Mouse (Mus musculus): ENCODE results near the gene Atat1. TPM values are rescaled to one million over a fixed set of nuclear protein-coding genes. Genes with fewer than 3 reads are reported as not detected.
A peak's percentile ranks its signal among the peaks of the same experiment; 100 is the strongest.

Gene Atat1
- total RNA-seq, 2 experiments from 2014 or later, result 51.1 to 63.9 TPM

DNA sequence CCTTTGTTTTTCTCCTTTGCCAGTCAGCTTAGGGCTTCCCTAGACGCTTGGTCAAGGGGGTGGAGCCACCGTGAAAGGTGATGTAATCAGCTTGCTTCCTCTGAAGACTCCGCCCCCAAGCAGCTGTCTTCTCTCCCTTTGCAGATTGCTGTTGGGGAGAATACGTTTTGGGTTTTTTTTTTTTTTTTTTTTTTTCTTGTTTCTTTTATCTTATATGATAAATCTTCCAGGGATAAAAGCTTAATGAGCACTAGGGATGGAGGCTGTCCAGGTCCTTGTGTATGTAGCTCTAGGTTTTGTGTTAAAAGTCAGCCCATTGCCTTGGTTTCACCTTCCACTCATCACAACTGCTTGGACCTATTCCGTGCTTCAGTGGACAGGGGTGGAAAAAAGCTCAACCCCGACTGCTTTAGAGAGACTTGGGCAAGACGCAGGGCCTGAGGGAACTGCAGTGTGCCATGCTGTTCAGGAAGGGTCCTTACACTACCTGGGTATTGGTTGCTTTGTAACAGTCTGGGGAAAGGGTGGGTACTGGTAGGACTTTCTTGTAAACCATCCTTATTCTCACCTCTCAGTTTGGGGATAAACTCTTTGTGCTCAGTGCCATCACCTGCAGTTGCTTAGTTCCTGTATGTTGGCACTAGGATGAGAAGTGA is 9.3 kb upstream of the Atat1 start:
- intact Hi-C loops (cut with DNase I), result loop anchor here (5.0 kb wide), 1 partner anchor 82 kb away; the partner anchor contains the start of gene Tubb5
- peak; percentile 88 to 90 for DNase-seq (ENCODE audit: low spot score in 2 of 2)

DNA sequence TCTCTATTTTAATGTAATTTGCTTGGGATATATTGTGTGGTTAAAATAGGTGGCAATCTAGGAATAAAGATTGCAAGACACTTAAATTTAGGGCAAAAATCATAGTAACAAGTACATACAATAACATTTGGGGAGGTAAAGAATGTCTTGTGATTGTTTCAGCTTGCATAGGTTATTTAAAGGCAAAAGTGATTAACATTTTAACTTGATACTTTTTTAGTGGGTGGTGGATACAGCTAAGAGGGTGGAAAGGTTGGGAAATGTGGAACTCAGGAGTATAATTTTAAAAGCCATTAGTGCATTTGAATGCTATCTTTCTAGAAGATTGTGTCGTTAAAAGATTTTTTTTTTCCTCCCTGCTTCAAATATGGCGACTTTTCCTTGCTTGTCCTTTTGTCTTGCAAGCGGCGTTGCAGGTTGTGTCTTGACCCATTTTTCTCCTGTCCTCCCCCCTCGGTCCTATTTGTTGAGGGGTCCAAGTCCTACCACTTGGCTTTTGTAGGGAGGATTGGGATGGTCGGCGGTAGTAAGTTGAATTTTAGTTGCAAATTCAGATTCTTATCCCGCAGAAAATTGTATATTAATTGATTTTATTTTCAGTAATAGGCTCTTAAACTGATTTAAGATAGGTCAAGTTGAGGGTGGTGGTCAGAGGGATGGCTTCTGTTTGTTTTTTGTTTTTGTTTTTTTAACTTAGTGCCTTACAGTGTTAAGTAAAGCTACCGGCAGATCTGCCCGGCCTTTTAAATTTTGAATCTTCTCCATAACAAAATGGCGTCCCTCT is 8.6 kb upstream of the Atat1 start:
- intact Hi-C loops (cut with DNase I), result loop anchor here (5.0 kb wide), 1 partner anchor 81 kb away; the partner anchor contains the start of gene Tubb5

DNA sequence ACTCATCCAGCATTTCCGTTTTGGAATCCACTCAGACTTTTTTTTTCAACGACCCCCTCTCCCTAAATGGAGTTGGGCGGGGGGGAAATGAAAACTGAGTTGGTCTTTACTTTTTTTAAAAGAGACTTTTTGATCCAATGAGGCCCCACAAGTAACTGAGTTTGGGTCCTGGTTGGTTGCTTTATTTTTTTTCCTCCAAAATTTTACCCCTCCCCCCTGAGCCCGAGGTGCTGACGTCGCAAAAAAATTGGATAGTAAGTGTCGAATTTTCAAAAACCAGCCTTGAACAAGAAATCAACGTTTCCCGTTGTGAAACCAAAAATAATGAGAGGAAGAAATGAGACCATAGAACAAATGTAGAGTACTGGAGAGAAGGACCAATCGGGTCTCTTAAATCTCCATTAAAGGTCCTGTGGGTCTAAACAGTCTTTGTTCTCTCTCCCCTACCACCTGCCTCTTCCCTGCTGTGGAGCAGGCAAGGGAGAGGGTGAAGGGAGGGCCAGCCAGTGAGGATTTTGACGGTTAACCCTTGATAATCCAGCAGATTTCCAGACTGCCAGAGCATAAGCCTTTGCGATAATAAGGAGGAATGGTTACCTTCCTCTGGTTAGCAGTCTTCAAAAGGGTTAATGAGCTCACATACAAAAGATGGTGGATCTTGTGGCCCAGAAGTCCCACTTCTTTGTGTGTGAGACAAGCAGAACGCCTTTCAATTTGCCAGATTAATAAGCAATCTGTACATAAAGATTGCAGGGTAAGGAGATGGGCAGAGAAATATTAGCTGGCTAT is 7.8 kb upstream of the Atat1 start:
- DNase-seq (ENCODE audit: low spot score in 2 of 2), result peak; percentile 48 to 52
- intact Hi-C loops (cut with DNase I), result loop anchor here (5.0 kb wide), 1 partner anchor 80 kb away; the partner anchor contains the start of gene Tubb5

More for the DNA sequence above, 8.6 kb upstream of the Atat1 start:
- no peak for DNase-seq (ENCODE audit: low spot score in 2 of 2)

DNA sequence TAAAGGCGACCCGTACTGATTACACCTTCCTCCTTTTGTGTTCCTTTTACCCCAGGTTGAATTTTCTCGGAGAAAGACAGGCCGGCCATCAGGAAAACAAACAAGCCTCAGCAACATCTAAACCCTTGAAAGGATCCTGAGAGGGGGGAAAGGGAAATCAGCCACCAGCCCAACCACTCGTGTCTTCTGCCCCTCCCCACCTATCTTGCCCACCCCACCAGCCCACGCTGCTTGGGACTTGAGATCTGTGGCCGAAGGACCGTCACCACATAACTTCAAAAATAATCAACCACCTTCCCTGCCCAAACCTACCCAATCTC is 7.2 kb upstream of the Atat1 start:
- intact Hi-C loops (cut with DNase I), result loop anchor here (5.0 kb wide), 1 partner anchor 80 kb away; the partner anchor contains the start of gene Tubb5
- peak in 1 of 2 experiments; percentile 30 for DNase-seq (ENCODE audit: low spot score in 2 of 2)

DNA sequence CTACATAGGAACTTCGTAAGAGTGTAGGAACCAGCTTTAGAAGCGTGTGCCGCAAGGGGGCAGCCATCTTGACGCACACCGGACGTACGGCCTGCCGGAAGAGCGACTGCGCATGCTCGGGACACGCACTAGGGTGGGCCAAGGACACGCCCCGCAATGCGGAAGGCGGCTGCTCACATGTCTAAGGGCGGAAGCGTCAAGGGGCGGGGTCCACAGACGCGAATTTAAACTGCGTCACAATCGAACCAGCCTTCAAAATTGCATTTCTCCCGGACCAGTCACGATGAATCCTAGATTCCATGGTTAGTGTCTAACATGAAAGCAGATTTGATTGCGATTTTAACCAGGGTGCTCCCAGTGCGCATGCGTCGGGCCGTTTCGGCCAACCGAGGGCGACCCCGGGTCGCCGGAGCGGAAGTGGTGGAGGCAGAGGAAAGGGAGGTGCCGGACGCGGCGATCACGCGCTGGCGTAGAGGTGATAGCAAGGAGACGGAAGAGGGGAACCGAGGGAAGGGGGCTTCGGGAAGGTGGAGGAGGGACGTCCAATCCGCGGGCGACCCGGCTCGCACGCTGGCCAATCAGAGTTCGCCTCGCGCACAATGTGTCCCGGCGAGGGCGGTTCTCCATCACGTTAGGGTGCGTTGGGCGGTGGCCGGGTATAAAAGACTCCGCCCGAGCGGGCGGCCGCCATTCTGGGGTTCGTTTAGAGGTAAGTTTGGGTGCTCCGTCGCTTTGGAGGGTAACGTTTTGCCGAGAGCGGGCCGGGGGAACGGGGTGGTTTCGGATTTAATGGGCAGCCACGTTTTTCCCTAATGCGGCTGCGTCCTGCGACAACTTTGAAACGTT is 6.6 kb upstream of the Atat1 start, which contains the start of the genes Mrps18b and Ppp1r10:
Gene Mrps18b, minus strand, starts transcription at position 93 of the 846 bp plus-strand sequence.
Gene Ppp1r10, plus strand, starts transcription at position 138 of the 846 bp plus-strand sequence.
- peak; percentile 99 for DNase-seq (ENCODE audit: low spot score in 2 of 2)
- intact Hi-C loops (cut with DNase I), result loop anchor here (5.0 kb wide), 1 partner anchor 79 kb away; the partner anchor contains the start of gene Tubb5

DNA sequence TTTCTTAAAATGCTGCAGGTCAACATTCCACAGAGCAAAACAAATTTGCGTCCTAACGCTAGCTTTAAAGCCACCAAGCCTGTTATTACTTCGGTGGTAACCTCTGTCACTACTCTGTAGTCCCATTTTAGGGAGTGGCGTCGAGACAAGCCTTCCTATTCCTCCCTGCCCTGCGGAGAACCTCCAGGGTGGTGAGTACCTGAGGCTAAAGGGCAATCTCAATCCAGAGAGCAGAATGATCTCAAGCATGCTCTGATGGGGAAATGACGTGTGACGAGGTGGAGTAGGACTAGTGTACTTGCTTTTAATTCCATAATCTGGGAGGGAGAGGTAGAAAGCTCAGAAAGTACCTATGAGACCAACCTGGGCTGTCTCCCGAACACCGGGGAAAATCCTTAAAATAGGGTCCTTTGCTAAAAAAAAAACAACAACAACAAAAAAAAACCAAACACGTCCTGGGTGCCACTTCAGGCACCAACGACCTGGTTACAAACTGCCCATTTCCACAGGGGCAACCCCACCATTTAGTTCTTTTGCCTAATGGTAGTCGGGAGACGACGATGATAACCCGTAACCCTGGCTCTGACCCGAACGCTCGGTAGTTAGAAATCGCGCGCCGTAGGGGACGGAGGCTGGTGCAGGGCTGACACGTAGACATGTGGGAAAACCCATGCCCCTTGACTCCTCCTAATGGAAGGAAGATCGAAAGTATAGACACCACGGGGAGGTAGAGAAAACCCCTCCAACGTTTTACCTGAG is 5.8 kb upstream of the Atat1 start:
- intact Hi-C loops (cut with DNase I), result loop anchor here (5.0 kb wide), 1 partner anchor 78 kb away; the partner anchor contains the start of gene Tubb5
- DNase-seq (ENCODE audit: low spot score in 2 of 2), result no peak

DNA sequence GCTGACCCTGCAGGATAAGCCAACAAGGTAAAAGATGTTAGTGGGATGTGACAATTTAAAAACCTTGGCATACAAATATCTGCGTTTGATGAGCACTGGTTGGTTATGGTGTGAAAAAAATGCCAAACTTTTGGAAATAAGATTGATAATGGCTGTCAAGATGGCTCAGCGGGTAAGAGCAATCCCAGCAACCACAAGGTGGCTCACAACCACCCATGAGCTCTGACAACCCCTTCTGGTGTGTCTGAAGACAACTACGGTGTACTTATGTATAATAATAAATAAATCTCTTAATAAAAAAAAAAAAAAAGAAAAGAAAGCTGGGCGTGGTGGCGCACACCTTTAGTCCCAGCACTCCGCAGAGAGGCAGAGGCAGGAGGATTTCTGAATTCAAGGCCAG is 5.1 kb upstream of the Atat1 start:
- DNase-seq (ENCODE audit: low spot score in 2 of 2), result no peak
- intact Hi-C loops (cut with DNase I), result loop anchor here (5.0 kb wide), 1 partner anchor 78 kb away; the partner anchor contains the start of gene Tubb5

DNA sequence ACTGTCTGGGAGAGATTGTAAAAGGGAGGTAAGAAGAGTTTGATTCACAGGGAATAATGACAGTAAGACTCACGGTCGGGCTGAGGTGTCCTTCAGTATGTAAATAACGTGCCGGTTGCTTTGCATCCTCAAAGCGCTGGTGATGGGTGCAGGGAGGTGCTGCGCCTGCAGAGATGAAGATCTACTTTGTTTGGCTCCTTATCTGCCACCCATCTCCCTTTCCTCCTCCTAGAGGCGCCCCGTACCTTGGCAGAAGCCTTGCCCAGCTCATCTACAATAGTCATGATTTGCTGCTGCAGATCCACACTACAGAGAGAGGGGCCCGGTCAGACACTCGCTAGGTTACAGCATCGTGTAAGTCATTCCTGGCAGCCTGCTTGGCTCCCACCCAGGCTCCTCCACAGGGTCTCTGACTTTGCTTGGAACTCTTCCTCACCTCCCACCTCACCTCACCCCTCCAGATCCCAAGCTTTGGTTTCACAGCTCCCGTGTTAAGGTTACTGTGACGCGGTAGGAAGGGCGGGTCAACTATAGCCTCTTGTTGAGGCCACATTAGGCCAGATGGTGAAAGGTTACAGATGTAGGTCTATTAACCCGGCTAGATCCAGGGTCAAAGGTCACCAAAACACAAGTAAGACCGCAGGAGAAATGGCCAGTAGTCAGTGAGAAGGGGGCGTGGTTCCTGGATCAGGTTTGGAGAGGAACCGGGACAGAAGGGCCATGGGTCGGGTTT is 523 bp downstream of the Atat1 start:
- intact Hi-C loops (cut with DNase I), result no loop called here

DNA sequence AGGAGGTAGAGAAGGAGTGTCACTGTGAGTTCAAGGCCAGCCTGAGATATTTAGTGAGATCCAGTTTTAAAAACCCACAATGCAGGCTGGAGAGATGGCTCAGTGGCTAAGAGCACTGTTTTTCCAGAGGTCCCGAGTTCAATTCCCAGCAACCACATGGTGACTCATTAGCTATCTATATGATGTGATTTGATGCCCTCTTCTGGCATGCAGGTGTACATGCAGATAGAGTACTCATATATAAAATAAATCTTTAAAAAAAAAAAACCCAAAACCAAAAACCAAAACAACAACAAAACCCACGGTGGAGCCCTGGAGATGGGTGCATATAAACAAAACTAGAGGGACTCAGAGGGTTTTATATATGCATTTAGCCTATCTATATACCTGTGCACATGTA is 2.3 kb downstream of the Atat1 start:
- DNase-seq (ENCODE audit: low spot score in 2 of 2), result no peak
- intact Hi-C loops (cut with DNase I), result no loop called here

More for the DNA sequence above, 523 bp downstream of the Atat1 start:
- DNase-seq (ENCODE audit: low spot score in 2 of 2), result peak in 1 of 2 experiments; percentile 27

DNA sequence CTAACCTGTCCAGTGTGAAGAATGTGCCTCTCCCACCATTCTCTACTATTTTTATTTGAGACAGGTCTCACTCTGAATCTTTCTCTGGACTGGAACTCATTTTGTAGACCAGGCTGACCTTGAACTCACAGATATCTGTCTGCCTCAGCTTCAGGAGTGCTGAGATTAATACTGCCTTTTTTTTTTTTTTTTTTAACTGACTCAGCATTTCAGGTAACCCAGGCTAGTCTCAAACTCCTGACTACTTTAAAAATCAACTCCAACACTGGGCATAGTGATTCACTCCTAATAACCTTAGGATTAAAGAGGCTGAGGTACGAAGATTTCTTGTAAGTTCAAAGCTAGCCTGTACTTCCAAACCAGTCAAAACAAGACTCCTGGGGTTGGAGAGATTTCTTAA is 4.3 kb downstream of the Atat1 start:
- intact Hi-C loops (cut with DNase I), result no loop called here
- no peak for DNase-seq (ENCODE audit: low spot score in 2 of 2)

DNA sequence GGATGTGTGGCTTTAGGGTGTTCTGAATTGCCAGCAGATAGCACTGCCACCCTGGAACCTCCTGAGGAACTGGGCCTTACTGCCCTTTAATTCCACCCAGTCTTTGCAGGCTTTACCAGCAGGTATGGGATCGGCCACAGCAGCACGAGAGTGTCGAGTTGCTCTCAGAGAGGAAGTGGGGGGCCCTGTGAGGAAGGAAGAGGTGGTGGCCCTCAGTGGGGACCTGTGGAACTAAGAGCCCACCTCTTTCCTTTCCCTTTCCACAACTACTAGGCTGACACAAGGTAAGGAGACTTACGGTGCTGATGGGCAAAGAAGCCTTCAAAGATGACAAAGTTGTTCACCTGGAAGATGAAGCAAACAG is 5.9 kb downstream of the Atat1 start:
- DNase-seq (ENCODE audit: low spot score in 2 of 2), result no peak
- intact Hi-C loops (cut with DNase I), result no loop called here

DNA sequence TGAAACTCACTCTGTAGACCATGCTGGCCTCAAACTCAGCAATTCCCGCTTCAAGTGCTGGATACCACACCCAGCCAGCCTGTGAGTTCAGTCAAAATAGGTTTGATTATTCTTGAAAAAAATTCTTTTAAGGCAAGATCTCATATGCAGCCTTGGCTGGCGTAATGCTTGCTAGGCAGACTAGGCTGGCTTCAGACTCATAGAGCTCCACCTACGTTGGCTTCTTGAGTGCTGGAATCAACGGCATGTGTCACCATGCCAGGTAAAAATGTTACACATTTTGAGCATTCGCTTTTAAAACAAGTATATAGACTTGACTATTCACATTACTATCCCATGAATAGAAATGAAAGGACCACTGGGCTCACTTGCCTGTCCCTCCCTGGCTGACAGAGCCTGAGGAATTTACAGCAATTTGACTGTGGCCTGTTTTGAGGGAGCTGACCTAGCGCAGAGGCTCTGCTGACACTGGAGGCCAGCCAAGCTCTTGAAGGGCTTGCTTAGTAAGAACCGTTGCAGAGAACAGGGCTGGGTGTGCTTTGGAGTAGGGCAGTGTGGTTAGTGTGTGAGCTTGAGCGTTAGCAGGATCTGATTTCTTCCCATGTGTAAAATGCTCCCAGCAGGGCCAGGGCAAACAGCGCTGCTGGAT is 6.4 kb downstream of the Atat1 start:
- intact Hi-C loops (cut with DNase I), result no loop called here
- no peak for DNase-seq (ENCODE audit: low spot score in 2 of 2)

DNA sequence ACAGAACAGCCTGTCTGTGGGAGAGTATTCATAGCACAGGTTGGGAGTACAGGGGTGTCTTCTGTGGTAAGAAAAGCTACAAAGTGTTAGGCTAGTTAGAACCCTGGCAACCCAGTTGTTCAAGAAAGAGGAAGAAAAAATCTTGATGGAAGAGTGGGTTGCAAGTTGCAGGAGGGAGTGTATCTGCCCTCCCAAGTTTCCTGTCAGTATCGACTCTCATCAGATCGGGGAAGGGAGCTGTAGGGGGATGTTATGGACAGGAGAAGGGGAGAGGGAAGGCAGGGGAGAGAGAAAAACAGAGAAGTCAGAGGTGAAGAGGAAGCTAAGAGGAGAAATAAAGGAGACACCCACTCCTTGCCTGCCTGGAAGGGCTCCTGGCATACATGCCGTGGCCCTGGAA is 9.2 kb downstream of the Atat1 start:
- no peak for DNase-seq (ENCODE audit: low spot score in 2 of 2)
- intact Hi-C loops (cut with DNase I), result no loop called here

DNA sequence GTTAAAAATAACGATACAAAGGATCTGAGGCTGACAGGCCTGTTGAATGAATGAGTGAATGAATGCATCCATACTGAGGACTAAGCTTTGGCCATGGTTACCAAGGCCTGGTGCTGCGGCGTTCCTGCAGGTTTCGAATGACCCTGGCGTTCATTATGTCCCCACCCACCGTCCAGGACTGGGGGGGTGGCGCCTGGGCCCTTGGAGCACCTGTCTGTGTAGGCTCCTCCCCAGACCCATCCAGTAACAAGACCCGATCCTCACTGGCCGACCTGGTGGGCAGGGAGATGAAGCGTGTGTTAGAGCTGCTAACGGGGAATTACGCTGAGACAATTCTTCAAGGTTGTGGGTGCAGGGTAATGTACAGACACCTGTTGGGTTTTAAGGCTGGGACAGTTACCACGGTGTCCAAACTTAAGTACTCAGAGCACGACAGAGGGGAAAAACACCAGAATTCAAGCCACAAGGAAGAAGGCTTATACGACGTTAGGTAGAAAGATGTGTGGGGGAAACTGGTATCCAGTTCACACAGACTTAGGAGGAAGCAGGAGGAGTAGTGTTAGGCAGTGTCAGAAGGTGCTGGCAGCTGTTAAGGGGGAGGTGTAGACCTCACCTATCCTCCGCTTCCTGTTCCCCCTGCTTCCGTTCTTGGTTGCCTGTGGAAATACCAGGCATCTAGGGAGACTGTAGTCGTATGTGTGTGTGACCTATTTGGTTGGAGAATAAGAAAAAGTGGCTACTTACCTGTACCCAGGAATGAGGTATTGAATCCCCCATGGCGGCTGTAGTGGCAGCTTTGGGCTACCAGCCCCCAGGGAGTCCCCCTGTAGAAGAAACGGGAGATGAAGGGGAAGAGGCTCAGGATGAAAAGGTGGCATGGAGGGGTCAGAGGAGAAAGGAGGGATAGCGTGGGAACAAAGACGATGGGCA is 12.0 kb downstream of the Atat1 start:
- DNase-seq (ENCODE audit: low spot score in 2 of 2), result peak in 1 of 2 experiments; percentile 40
- intact Hi-C loops (cut with DNase I), result no loop called here

DNA sequence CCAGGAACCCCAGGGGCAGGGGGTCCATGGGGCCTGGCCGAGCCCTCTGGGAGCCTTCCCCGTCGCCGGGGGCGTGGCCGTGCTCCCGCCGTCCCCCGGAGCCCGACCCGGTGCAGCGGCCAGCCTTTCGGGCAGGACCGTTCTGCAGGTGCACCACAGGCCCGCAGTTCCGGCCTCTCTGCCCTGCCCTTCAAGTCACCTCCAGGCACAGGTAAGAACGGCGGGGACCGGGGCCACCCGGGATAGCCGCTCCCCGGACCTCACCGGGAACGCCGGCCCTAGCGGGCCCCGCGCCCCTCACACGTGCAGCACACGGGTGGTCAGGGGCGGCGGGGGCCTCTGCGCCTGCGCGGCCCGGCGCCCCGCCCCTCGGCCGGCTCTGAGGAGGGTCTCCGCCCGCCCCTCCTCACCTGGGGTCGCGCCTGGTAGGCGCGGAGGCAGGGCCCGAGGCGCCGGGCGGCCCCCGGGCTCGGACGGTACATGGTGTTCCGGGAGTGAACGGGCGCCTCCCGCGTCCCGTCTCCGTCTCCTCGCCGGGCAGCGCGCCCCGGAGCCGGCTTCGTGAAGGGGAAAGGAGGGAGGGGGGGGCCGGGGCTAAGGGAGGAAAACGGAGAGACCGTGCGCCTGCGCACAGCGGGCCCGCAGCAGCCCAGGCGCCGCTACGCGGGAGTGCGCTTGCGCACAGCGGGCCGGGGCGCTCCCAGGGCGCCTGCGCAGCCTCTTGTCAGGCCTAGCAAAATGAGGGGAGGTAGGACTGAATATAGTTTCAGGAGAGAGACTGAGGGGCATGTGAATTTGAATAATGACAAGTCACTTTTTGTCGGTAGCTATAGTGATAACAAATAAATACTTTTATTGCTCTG is 12.9 kb downstream of the Atat1 start, which contains the start of gene 2310061I04Rik:
Gene 2310061I04Rik, minus strand, starts transcription at position 651 of the 863 bp plus-strand sequence.
- peak; percentile 88 to 95 for DNase-seq (ENCODE audit: low spot score in 2 of 2)
- intact Hi-C loops (cut with DNase I), result no loop called here
